Mouse (Mus musculus) frontal cortex, postnatal 14 days (tissue): ENCODE measurements around the gene Plekhg2.
A peak's percentile ranks its signal among the peaks of the same experiment; 100 is the strongest.

Experiments used
- DNase-seq, 2 experiments: peaks; one replicate each; pipeline ENCODE4 v3.0.0; 2022; ENCODE audit warnings: low spot score in 2 of 2

Plekhg2 gene

DNA sequence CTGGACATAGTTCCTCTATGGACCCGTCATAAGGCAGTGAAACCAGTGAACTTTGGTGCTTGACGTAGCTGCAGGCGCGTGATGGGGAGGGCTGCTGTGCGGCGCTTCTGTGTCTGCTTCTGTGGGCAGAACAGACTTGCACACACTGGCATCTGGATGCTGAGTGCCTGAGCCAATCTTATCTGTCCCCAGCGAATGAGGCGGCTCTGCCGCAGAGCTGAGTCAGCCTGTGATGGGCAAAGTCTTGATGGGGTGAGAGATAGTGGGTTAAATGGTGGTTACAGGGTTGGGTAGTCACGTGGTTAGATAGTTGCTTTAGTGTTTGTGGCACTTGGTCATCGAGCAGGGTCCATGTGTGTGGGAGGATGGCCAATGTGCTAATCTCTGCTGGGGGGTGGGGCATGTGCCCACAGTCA lies 10.6 kb upstream of the Plekhg2 start:
- DNase-seq, result peak in 1 of 2 experiments; percentile 66

DNA sequence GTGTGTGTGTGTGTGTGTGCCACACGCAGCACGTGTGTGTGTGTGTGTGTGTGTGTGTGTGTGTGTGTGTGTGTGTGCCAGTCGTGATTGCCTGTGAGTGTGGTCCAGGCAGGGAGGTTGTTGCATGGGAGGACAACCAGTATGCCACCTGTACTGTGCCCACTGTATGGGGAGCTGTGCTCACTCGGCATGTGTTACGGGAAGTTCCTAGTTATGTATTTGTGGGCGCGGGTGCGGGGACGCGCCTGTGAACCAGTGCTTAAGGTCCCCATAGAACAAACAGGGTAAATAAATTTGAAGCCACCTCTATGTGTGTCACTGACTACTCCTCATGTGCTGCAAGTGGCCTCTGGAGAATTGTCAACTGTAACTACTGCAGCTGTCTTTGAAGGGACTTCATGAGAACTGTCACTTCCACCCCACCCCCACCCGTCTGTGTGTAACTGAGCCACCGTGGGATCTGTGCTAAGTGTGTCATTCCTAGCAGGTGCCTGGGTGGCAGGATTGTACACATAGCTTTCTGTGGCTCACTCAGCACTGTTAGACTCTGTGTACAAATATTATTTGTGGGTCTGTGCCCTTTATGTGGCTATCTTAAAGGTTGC lies 10.1 kb upstream of the Plekhg2 start:
- no peak for DNase-seq

DNA sequence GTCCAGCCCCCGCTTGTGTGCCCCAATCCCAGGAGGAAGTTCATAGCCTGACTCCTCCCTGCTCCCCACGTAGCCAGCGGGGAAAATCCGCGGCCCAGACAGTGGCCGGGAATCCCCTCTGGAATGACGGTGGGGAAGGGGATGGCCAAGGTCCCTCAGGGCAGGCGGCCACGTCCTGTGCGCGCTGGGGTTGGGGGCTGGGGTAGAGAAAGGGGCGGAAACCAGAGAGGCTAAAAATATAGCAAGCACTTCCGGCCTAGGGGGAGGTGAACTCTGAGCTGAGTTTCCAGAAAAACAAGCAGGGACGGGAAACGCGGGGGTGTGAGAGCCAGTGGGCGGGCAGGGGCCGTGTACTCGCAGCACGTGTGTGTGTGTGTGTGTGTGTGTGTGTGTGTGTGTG lies 9.5 kb upstream of the Plekhg2 start:
- DNase-seq, result peak in 1 of 2 experiments; percentile 57

DNA sequence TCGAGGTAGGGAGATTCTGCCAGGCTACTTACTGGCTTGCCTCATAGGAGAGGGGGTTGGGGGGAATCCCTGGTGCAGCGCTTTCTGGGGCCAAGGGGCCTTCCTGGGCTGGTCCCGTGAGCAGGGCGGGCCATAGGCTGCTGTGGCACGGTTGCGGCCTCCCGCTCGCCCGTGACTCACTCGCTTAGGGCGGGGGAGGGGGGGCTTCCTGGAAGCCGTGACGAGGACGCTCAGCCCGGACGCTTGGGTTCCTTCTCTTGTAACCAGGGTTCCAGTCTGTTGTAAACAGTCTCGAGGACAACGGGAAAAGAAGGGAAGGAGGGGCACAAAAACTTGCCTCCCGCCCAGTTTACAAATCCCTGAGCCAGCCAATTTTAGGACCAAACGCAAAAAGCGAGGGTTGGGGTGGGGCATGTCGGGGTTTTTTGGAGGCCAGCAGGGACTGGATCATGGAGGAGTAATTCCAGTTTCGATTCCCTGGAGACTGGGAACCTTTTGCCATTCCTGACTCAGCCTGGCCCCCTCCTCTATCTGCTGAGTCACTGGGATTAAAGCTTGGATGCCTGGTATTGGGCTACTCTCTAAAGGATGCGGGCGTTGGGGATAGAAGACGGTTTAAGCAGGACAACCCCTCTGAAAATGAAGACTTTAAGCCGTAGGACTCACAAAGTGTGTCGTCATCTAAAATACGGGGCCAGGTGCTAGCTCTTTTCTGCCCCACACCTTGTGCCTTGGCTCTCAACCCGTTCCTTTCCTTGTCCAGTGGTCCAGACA lies 8.8 kb upstream of the Plekhg2 start:
- no peak for DNase-seq

DNA sequence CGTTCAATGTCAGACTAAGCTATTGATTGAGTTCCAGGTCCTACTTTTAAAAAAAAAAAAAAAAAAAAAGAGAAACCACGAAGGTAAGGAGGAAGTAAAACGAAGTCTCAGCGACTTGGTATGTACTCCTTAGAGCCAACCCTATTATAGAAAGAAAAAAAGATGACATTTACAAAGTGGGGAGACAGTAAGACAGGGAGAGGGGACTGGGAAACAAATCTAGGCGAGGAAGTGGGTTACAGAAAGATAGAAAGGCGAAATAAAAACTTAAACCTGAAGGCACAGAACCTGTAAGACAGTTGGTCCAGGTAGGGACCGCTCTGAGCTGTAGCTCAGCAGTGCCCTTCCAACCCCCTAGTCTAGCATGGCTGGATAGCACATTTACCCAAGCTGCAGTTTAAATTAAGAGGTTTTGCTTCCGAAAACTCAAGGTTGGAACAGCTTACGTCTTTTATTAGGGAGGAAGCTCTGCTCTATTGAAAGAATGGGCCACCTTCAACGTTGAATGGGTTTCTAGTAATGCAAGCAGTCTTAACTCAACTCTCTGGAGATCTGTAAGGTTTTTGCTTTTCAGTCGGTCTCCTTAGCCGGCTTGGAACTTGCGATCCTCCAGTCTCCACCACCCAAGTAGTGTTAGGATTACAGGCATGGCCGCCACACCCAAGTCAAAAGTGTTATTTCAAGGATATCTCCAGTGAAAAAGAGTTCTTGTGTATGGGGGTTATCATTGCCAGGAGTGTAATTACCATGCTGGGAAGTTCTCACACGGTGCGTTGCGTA lies 8.0 kb upstream of the Plekhg2 start, which contains the start of gene Zfp36:
Zfp36 (minus strand) TSS at position 17 of the 780 bp plus-strand sequence.
- no peak for DNase-seq

DNA sequence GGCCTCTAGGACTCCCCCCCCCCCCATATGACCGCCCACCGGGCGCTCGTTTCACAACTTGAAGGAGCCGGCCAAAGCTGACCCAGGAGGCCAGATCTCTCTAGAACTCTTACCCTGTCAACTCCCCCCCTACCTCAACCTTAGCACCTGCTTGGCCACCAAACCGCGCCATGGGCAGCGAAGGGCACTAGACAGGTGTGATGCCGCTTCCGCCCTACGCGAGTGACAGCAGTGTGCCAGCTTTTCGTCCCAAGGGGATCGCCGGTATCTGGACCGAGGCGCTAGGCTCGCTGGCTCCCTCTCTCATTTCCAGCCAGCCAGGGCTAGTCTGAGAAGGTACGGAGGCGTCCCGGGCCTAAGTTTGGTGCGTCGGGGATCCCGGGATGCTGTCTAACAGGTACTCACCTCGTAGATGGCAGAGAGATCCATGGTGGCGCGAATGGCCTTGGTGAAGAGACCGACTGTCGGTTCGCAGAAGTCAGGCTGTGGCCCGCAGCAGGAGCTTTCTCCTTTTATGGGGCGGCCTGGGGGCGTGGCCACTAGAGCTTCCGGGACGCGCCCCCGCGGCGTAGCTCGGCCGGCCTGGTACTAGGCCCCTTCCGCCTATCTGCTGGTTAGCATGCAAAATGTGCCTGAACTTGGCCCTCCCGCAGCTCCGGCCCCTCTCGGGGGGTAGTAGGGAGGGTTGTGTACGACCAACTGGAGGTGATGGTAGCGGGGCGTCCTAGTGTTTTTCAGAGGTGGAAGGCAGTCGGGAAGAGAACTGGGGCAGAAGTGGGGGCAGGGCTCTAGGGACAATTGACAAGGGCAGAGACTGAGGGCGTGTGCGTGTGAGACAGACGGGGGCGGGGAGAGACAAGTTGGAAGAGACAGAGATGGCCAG lies 6.6 kb upstream of the Plekhg2 start:
- peak; percentile 68 to 70 for DNase-seq

DNA sequence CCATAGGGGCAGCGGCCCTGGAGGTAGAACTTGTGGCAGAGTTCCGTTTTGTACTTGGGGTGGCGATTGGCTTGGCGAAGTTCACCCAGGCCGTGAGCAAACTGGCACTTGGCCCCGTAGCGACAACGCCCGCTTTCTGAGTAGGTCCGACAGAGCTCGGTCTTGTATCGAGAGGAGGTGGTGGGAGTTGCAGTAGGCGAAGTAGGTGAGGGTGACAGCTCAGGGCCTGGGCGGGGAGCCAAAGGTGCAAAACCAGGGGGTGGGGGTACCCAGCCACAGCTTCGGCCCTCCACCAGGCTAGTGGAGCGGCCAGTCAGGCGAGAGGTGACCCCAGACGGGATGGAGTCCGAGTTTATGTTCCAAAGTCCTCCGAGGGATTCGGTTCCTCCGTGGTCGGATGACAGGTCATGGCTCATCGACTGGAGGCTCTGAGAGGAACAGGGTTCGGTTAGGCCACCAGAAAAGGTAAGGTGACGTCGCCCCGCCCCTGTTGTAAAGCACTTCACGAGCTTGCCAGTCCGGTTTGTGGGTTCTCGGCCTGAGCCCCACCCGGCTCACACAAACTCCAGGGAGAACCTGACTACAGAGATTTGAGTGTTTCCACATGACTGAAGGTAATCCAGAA lies 5.8 kb upstream of the Plekhg2 start:
- no peak for DNase-seq

DNA sequence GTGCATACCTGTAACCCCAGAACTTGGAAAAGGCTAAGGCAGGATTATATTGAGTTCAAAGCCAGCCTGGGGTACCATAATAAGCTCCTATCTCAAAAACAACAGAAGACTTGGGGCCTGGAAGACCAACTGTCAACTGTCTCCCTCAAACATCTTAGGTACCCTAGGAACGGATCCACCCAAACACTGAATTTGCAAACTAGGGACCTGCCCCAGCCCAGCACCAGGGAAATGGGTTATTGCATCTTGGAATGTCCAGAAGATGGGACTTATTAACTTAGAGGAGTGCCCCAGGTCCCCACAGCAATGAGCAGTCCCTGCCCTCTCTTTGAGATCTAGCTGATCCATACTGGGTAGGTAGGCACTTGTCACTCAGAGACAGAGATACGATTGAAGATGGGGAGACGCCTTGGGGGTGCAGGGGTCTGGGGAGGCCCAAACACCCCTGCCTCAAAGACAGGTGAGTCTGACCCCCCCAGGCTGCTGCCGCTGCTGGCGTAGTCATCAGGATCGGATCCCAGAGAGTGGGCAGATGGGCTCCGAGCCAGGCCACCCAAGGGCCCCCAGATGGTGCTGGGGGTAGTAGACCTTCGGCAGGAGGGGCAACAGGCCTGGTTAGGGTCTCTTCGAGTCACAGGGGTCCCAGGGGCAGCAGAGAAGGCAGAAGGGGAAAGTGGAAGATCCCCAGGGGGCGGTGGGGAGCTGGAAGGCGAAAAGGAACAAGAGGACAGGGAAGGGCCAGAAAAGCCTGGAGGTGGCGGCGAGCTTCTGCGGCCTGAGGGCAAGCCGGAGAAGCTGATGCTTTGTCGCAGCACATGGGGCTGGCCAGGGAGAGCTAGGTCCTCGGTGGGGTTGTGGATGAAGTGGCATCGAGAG lies 5.0 kb upstream of the Plekhg2 start:
- no peak for DNase-seq

DNA sequence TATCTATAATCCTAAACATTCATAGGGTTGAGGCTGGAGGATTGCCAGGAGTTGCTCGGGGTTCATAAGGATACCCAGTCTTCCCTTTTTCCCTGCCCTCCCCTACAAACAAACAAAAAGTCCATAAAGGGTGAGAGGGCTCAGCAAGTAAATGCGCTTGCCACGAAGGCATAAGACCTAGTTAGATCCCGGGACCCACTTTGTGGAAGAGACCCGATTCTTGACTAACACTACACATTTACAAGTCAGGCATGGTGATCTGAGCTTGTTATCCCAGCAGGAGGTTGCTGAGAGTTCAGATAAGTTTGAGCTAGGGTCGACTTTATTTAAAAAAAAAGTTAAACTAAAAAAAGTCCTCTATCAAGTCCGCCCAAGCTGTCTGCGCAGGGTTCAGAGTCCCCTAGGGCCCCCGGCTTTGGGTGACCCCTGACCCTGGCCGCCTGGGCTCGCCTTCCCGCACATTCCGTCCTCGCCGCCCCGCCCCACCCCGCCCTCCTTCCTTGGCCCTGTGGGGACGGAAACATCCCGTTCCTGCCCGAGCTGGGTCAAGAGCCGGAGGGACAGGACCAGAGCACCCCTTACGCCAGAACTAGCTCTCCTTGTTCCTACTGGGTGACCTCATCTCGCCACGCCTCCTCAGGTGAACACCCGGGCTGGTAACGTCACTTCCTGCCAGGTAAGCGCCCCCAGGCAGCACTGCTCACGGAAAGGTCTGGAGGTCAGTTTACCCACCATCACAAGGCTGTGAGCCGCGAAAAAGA lies 3.8 kb upstream of the Plekhg2 start:
- no peak for DNase-seq

DNA sequence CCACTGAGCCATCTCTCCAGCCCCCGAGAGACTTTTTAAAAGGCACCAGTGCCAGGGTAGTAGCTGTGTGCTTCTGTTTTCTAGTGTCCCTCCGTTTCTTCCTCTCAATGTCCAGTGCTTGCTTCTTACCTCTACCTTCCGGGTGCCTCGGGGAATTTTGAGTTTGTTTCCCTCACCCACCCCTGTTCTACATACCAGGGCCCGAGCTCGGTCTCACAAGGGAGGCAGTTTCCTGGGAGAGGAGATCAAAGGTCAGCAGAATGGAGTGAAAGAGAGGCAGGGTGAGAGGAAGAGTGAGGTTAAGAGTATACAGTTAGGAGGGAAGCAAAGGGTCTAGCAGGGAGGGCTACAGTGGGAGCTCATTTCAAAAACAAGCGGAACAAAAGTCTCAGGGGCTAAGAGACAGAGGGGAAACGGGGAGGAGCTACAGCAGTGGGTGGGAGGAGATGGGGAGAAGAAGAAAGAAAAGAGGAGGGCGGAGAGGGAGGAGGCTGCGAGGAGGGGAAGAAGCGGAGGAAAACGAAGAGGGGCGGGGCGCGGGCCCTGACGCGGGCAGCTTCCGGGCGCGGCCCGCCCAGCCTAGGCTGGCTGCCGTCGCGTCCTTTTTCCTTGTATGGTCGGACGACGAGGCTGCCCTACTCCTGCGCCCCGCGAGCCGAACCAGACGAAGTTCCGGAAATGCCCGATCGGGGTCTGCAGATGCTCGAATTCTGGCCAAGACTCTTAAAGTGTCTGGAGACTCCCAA lies 3.0 kb upstream of the Plekhg2 start:
- peak; percentile 65 to 67 for DNase-seq

DNA sequence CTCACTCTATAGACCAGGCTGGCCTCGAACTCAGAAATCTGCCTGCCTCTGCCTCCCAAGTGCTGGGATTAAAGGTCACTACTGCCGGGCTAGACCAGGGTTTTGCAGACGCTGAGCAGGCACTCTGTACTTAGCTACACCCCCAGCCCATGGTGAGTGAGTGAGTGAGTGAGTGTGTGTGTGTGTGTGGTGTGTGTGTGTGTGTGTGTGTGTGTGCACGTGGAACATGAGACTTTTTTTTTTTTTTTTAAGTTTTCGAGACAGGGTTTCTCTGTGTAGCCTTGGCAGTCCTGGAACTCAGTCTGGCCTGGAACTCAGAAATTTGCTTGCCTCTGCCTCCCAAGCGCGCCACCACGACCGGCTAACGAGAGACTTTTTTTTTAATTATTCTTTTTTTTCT lies 2.2 kb upstream of the Plekhg2 start:
- DNase-seq, result no peak

DNA sequence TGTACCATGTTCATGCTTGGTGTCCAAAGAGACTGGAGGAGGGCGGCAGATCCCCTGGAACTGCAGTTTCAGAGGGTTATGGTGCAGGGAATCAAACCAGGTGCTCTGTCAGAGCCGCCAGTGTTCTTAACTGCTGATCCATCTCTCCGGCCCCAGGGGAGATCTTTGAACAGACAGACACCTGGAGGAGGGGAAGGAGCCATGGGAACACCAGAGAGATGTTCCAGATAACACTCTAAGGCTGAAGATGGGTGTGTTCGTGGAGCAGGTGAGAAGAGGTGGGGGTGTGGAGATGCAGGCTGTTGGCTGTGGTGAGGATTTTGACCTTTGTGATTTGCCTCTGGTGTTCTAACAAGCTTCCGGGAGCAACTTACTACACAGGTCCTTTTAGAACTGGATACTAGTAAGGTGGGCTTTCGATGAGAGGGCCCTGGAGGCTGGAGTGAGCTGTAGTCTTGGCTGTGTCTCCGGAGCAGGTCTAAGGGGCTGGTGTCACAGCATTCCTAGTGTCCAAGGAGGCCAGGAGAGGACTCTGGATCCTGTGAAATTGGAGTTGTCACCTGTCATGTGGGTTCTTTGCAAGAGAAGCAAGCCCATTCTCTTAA lies 1.6 kb upstream of the Plekhg2 start:
- no peak for DNase-seq

DNA sequence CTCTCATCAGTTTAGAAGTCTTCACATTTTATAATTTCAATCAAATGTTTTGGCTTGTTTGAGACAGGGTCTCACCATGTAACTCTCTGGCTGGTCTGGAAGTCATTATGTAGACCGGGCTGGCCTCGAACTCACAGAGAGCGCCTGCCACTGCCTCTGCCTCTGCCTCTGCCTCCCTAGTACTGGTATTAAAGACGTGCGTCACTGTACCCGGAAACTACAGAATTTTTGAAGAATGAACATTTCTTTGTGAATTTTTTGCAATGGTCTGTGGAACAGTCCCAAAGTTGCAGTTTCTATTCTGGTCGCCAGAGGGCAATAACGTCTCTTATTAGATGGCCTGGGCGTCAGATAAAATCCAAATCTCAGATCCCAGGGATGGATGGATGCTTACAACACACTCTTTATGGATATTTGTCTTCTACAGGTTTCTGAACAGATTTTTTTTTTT lies 757 bp upstream of the Plekhg2 start:
- peak; percentile 55 to 68 for DNase-seq

DNA sequence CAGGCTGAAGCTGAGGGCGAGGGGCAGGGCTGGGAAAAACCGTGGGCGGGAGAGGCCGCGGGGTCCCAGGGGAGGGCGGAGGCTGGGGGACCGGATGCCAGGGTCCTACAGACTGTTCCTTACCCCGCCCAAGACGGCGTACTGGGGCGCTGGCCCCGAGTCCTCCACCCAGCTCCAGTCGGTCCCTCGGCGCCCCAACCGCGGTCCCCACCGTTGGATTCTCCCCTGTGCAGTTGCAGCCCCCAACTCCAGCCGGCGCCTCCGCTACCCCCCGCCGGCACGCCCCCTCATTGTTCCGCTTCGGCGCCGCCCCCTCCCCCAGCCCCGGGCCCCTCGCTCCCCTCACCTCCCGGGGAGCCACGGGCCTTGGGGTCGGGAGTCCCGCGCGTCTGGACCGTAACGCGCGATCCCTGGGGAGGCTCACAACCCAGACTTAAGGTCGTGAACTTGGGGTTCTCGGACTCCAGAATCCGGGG lies 847 bp downstream of the Plekhg2 start:
- no peak for DNase-seq

DNA sequence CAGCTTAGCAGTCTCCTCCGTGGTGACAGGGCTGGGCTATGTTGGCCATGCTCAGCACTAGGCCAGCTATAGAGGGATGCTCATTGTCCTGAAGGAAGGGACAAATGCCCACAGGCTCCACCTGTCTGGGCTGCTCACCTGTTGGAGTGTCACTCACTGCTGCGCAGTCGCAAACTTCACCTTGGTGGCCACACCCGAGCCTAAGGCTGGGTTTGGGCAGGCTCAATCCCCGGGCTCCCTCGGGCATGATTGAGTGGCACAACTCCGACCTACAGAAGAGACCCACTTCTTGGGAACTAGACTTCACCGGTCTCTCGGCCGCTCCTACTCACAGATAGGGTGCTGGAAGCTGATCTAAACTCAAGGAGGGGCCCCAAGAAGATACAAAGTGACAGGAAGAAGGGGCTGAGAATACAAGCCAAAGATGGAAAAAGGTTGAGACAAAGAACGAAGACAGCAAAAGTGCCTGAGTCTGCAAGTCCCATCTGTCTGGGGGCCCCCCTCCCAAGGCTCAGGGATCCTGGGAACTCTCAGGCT lies 1.4 kb downstream of the Plekhg2 start:
- DNase-seq, result no peak

DNA sequence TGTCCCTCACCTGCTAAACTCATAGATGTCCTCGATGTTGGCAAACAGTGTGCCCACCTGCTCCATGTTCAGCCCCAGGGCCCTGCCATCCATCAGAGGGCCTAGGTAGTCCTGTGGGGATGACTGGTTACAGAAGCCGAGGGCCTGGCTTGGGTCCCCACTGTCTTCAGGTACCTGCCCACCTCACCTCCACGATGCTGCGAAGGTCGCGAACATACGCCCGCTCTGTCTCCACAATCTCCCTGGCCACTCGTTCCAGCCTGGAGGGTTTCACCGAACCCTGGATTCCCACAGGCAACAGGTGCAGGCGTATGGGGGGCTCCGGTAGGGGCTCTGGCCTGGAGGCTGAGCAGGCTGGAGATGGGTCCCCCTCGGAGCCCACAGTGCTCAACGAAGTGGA lies 2.3 kb downstream of the Plekhg2 start:
- no peak for DNase-seq

DNA sequence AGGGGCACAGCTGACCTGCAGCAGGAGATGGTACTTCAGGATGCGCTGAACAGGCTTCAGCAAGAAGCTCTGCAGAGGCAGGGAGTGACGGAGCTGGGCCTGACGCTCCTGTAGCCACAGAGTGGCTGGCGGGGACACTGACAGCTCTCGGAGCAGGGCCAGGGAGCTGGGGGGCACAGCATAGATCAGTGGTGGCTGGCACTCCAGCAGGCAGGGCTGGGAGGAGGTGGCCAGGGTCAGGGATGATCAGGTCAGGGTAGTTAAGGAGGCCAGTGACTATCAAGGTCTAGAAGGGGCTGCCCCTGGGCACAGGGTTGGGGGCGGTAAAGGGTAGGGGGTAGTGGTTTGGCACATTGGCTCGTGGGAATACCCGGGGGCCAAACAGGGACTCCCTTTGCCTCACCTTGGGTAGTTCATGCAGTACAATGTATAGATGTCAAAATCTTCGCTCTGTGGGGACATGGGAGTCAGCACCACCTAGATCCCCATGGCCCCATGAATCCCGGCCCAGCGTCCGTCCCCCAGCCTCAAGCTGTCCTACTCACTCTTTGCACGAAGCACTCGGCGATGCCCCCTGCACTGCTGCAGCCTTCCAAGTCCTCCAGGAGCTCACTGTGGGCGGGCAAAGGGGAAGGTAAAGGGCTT lies 4.0 kb downstream of the Plekhg2 start:
- no peak for DNase-seq
